1 mouse cellular context compared by ENCODE assay signal in genomic region chr1:165651158-165651557, GRCm38 (mm10).
TF ChIP-seq lines count a peak whose summit lies in the region.

No protein-coding gene starts in this region.

TF ChIP-seq in MEL, 35 proteins besides CTCF, POLR2A, EP300 and RAD21 (continued from another document):
- TF ChIP-seq JUND (IDR thresholded peaks at IDR 0.05; ENCODE audit: low read depth, low read length): no peak
TF ChIP-seq in MEL: peak in this region for 3.
